Mouse (Mus musculus) forebrain, embryonic 12.5 days (tissue): ENCODE results near the gene Grcc10. TPM values are rescaled to one million over a fixed set of nuclear protein-coding genes. Genes with fewer than 3 reads are reported as not detected.

Experiments used
- ATAC-seq: fragments of 200-750 bp; cut with Nextera tagmentation; 2 replicates; pipeline ENCODE4 v1.8.0; 2017; ENCODE audit warnings: moderate TSS enrichment; ENCODE audit not compliant: low FRiP score
- H3K27ac ChIP-seq: fragments of 300-500 bp; sonication (generic); 2 replicates; pipeline ENCODE4 v1.5.1; 2016; ENCODE audit warnings: mild to moderate bottlenecking
- H3K27me3 ChIP-seq: fragments of 300-500 bp; sonication (generic); 2 replicates; pipeline ENCODE4 v1.6.1; 2016; ENCODE audit warnings: mild to moderate bottlenecking
- H3K36me3 ChIP-seq: fragments of 300-500 bp; sonication (generic); replicated peaks from 2 replicates; pipeline ENCODE4 v1.6.1; 2016; ENCODE audit warnings: mild to moderate bottlenecking
- H3K4me1 ChIP-seq: fragments of 300-500 bp; sonication (generic); 2 replicates; pipeline ENCODE4 v1.6.1; 2016
- H3K4me2 ChIP-seq: fragments of 300-500 bp; sonication (generic); 2 replicates; pipeline ENCODE4 v1.6.1; 2016; ENCODE audit warnings: mild to moderate bottlenecking, moderate library complexity
- H3K4me3 ChIP-seq: fragments of 300-500 bp; sonication (generic); replicated peaks from 2 replicates; pipeline ENCODE4 v1.5.1; 2016; ENCODE audit warnings: mild to moderate bottlenecking
- H3K9ac ChIP-seq: fragments of 300-500 bp; sonication (generic); 2 replicates; pipeline ENCODE4 v1.6.1; 2016; ENCODE audit warnings: mild to moderate bottlenecking
- H3K9me3 ChIP-seq: fragments of 300-500 bp; sonication (generic); 2 replicates; pipeline ENCODE4 v1.6.1; 2016
- WGBS: fragments of 180-500 bp; shearing (Covaris S2); methylation state at CpG from one replicate; pipeline ENCODE4 v1.1.7; 2016; 5-methylcytosine and 5-hydroxymethylcytosine counted together
- polyA plus RNA-seq: library from polyadenylated mRNA; unstranded; fragments of >200 nt; fragmentation: Nextera tagmentation; extraction: Ambion mirVana; gene quantifications from 2 replicates; pipeline ENCODE4 v1.2.1, GENCODE M21; 2016

Gene Grcc10
- polyA plus RNA-seq = 550 and 568 TPM in 2 replicates

DNA sequence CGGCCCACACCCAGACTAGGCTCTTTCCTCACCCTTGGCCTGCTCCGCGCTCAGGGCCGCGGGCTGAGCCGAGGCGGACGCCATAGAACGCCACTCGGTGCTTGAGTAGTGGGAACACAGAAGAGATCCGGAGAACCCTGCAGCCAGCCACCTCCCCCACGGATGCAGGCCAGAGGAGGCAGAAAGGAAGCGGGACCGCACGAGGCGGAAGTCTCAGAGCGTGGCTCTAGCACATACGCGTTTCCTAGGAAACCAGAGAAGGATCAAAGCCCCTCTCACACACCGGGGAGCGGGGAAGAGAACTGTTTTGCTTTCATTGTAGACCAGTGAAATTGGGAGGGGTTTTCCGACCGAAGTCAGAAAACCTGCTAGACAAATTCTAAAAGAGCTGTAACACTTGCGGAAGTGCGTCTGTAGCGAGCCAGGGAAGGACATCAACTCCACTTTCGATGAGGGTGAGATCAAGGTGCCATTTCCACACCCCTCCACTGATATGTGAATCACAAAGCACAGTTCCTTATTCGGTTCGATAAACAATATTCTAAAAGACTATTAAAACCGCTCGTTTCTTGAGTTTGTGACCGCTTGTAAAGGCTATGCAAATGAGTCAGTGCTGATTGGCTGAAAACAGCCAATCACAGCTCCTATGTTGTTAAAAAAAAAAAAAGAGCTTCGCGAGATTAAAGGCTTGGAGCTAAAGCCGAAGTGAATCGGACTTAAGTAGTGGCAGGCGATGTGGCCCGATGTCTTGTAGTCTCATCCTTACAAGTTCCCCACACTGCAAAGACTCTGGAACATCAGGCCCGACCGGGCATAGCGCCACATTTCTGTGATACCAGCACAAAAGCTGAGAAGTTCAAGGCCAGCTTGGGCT, at the start of gene Grcc10:
TSS of gene Grcc10 (minus strand) at position 487 of the 874 bp plus-strand sequence.
- H3K9ac ChIP-seq = peak within 1 kb of the TSS; percentile 87
- under 1% methylated on average over 41 of the region's 41 CpGs for WGBS
- peak within 1 kb of the TSS; percentile 75 for H3K4me2 ChIP-seq
- peak within 1 kb of the TSS; percentile 100 for H3K27ac ChIP-seq
- peaks cover 38% of the 10 kb centered on the region for H3K4me1 ChIP-seq
- H3K9me3 ChIP-seq = no peaks in the 10 kb centered on the region
- peak; percentile 80 for ATAC-seq
- H3K27me3 ChIP-seq = no peaks in the 10 kb centered on the region
- H3K36me3 ChIP-seq = peaks cover 36% of the 10 kb centered on the region
- H3K4me3 ChIP-seq = peak within 1 kb of the TSS; percentile 64

DNA sequence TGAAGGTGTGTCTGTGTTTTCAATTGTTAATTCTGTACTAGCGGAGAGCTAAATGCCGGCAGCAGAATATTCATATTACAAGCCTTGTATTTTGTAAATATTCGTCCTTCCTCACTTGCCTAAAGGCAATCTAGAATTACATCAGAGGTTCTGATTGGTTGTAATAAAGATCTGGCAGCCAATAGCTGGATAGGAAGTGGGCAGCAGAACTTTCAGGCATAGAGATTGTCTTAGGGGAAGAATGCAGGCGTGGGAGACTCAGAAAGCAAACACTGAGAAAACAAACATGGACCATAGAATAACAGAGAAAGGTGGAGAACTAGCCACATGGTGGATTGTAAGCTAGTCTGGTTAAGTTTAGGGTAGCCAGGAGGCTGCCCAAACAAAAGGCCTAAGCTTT, 48.9 kb upstream of the Grcc10 start:
- Histone ChIP-seq H3K9ac (no peak overlapping the region), H3K9me3 (no peaks in the 10 kb centered on the region), H3K4me1 (no peaks in the 10 kb centered on the region), H3K27me3 (no peaks in the 10 kb centered on the region), H3K4me2 (no peak overlapping the region), H3K4me3 (no peak overlapping the region), H3K27ac (no peak overlapping the region), H3K36me3 (no peaks in the 10 kb centered on the region)
- no peak for ATAC-seq
- WGBS = 80% methylated on average over 4 of the region's 4 CpGs

DNA sequence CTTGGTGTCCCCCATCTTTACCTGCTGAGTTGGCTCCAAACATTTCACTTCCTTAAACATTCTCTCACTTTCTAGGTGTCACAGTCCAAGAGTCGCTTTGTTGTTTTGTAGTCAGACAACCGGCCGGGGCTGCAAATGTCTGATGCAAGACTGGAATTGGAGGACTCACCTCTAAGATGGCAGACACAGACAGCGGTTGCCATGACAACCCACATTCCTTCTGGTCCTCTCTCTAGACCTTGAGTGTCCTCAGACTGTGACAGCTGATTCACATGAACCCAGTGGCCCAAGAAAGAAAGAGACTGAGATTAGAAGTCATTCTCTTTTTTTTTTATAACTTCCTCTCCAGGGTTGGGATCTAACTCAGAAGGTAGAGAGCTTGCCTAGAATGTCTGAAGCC, 48.3 kb upstream of the Grcc10 start:
- WGBS = 86% methylated on average over 4 of the region's 4 CpGs

DNA sequence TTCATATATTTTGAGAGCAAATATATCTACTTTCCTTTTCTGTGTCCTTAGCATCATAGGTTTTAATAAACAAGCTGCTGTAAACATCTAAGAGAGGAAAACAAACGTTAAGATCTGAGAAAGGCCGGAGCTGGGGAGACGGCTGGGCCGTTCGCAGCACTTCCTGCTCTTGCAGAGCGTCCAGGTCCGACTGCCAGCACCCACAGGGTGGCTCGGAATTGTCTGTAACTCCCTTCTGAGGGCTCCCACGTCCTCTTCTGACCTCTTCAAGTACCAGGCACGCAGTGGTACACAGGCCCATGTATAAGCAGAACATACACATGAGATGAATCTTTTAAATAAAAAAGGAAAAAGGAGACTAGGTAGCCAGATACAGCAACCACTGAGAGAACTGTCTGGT, 46.5 kb upstream of the Grcc10 start:
- H3K36me3 ChIP-seq = no peaks in the 10 kb centered on the region
- ATAC-seq = no peak
- WGBS = 83% methylated on average over 10 of the region's 10 CpGs
- no peak overlapping the region for H3K4me3 ChIP-seq
- H3K4me2 ChIP-seq = no peak overlapping the region
- peaks cover under 1% of the 10 kb centered on the region; the same call in 1 of the 2 replicates for H3K4me1 ChIP-seq
- no peak overlapping the region for H3K9ac ChIP-seq
- H3K27ac ChIP-seq = no peak overlapping the region
- no peaks in the 10 kb centered on the region for H3K9me3 ChIP-seq
- H3K27me3 ChIP-seq = no peaks in the 10 kb centered on the region

More for the DNA sequence above, 48.3 kb upstream of the Grcc10 start:
- Histone ChIP-seq H3K27ac (no peak overlapping the region), H3K9me3 (no peaks in the 10 kb centered on the region), H3K4me1 (no peaks in the 10 kb centered on the region), H3K4me3 (no peak overlapping the region), H3K36me3 (no peaks in the 10 kb centered on the region), H3K27me3 (no peaks in the 10 kb centered on the region), H3K9ac (no peak overlapping the region), H3K4me2 (no peak overlapping the region)
- no peak for ATAC-seq

DNA sequence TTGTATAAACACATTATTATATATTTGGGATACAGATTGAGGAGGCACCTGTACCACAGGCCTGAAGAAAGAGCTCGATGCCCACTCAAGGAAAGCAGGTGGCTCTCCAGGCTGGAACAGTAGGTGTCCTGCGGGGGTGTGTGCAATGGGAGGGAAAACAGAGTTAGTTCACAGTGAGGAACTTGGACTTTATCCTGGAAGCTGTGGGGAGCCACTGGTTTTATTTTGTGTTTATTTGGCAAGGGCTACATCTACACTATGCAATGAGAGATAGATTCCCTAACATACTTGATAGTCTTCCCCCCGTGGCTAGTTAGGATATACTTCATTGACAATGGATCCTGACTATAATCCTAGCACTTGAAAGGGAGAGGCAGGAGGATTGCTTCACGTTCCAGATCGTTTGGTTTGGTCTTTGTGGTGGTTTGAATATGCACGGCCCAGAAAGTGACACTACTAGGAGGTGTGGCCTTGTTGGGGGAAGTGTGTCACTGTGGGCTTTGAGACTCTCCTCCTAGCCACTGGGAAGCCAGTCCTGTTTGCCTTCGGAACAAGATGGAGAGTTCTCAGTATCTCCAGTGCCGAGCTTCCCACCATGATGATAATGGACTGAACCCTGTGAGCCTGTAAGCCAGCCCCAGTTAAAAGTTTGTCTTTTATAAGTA, 45.7 kb upstream of the Grcc10 start:
- Histone ChIP-seq H3K9ac (no peak overlapping the region), H3K27ac (no peak overlapping the region), H3K4me2 (no peak overlapping the region), H3K27me3 (no peaks in the 10 kb centered on the region), H3K4me3 (no peak overlapping the region), H3K4me1 (peaks cover 5% of the 10 kb centered on the region; the same call in 1 of the 2 replicates), H3K36me3 (no peaks in the 10 kb centered on the region), H3K9me3 (no peaks in the 10 kb centered on the region)
- WGBS = 57% methylated on average over 8 of the region's 8 CpGs
- ATAC-seq = no peak

DNA sequence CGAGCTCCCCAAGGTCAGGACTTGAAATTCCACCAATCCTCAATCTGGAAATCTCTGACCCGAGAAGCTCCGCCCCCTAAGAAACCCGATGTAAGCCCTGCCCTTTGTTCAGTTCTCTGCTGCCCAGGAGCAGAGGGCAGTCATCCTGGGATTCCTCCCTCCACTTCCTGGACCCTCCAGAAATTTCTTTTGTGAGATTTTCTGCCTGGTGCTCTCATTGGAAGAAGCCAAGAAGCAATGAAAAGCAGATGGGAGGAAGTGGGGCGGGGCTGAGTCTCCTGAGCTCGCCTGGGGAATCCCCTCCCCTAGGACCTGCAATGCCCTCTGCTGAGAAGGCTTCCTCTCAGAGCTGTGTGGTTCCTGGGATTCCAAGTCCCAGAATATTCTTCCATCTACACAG, 41.3 kb upstream of the Grcc10 start:
- Histone ChIP-seq H3K9me3 (no peaks in the 10 kb centered on the region), H3K4me2 (0 out of 2 replicates have a peak overlapping the region, but pooled peaks have one; percentile 27), H3K27me3 (peaks cover 11% of the 10 kb centered on the region), H3K4me3 (no peak overlapping the region), H3K9ac (no peak overlapping the region), H3K36me3 (no peaks in the 10 kb centered on the region), H3K4me1 (peaks cover 20% of the 10 kb centered on the region), H3K27ac (no peak overlapping the region)
- no peak for ATAC-seq
- 26% methylated on average over 6 of the region's 6 CpGs for WGBS

DNA sequence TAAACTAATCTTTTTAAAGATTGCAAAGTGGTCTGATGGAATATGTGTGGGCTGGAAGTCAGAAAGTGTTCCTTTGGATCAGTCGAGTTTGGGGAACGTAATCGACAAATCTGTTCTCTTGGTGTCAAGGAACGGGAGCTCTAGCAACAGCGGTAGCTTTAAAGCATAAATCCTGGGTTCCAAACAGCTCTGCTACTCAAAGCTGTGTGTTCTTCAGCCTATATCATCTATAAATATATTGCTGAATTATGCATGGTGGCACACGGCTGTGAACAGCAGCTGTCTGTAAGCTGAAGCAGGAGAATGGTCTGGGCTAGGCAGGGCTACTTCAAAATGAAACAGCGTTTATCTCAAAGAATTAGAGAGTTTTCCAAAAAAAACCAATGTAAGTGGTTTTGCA, 39.7 kb upstream of the Grcc10 start:
- Histone ChIP-seq H3K4me2 (no peak overlapping the region), H3K9me3 (no peaks in the 10 kb centered on the region), H3K36me3 (no peaks in the 10 kb centered on the region), H3K4me1 (peaks cover 20% of the 10 kb centered on the region), H3K27ac (no peak overlapping the region), H3K4me3 (no peak overlapping the region), H3K27me3 (peaks cover 11% of the 10 kb centered on the region), H3K9ac (no peak overlapping the region)
- ATAC-seq = no peak
- WGBS = 88% methylated on average over 7 of the region's 7 CpGs

DNA sequence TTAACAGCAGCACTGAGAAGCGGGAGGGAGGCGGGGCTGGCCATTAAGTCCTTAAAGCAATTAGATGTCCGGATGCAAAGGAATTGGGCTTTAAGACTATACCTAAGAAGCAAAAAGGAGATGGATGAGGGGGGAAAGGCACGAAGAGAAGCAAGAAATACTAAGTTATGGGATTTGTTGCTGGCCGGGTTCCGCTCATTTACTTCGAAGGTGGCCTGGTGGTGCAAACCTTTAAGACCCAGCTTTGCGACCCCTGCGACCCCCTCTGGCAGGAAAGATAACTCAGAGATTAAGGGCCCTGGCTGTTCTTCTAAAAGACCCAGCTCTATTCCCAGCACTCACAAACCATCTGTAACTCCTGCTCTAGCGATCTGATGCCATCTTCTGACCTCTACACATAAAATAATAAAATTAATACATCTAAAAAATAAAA, 38.8 kb upstream of the Grcc10 start:
- H3K4me2 ChIP-seq = peak overlapping the region; percentile 67
- peak overlapping the region; percentile 39 for H3K4me3 ChIP-seq
- H3K36me3 ChIP-seq = no peaks in the 10 kb centered on the region
- peak overlapping the region; percentile 44 for H3K9ac ChIP-seq
- ATAC-seq = peak; percentile 16; the same call in 1 of the 2 replicates
- H3K4me1 ChIP-seq = peaks cover 20% of the 10 kb centered on the region
- no peak overlapping the region for H3K27ac ChIP-seq
- H3K27me3 ChIP-seq = peaks cover 11% of the 10 kb centered on the region
- 4% methylated on average over 10 of the region's 10 CpGs for whole genome bisulfite sequencing
- H3K9me3 ChIP-seq = no peaks in the 10 kb centered on the region

DNA sequence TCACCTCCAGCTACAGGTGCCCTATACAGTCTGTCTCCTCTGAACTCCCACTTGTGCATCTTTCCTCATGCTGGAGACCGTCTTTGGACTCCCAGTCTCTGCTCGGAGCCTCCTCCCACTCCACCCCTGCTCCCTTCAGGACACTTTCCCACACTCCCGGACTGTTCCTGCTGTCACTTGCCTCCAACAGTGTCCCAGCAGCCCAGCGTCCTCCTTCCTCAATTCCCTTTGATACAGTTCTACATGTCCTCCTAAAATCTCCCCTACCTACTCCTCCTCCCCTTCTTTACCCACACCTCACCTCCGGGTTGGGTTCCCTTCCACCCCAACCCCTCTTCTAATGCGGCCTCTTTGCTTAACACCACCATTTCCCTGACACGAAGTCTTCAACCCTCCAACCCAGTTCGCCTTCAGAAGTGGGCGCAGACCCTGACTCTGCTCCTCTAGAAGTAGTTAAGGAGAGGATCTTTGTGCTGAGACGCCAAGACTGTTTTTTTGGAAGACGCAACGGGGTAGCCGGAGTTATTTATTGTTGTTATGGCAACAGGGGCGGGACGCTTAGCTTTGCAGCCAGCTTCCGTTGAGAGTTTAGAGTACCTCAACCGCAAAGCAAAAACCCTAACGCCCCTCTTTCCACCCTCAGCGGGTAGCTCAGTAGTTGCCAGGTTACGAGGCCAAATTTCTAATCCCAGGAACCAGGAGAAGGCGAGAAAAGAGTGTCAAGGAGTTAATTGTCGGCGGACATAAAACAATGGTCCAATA, 38.2 kb upstream of the Grcc10 start, which contains the start of gene Lrrc23:
TSS of gene Lrrc23 (minus strand) at position 506 of the 762 bp plus-strand sequence.
- 1% methylated on average over 23 of the region's 23 CpGs for WGBS

DNA sequence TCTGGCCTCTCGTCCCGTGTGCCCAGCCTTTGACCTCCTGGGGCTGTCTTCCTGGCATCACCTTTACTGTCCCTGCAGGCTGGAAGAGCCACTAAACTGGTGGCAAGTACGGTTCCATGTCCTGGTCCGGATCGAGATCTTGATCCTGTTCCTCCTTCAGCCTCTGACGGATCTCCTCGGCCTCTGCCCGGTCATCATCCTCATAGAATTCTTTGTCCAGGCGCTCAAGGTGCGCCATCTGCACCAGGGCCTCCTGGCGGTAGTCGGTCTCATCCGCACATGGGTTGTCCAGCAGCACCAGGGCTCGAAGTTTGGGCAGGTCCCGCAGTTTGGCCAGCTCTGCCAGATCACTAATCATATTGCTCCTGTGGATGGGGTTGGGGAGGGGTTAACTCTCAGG, 29.3 kb upstream of the Grcc10 start:
- no peak overlapping the region for H3K4me2 ChIP-seq
- H3K4me3 ChIP-seq = no peak overlapping the region
- ATAC-seq = no peak
- peaks cover 24% of the 10 kb centered on the region for H3K4me1 ChIP-seq
- H3K36me3 ChIP-seq = no peaks in the 10 kb centered on the region
- H3K27ac ChIP-seq = no peak overlapping the region
- no peaks in the 10 kb centered on the region for H3K9me3 ChIP-seq
- 84% methylated on average over 15 of the region's 15 CpGs for WGBS
- H3K27me3 ChIP-seq = peaks cover 38% of the 10 kb centered on the region
- H3K9ac ChIP-seq = no peak overlapping the region

More for the DNA sequence above, 38.2 kb upstream of the Grcc10 start, which contains the start of gene Lrrc23:
- H3K4me3 ChIP-seq = peak within 1 kb of the TSS; percentile 39
- peak within 1 kb of the TSS; percentile 44 for H3K9ac ChIP-seq
- H3K4me2 ChIP-seq = peak within 1 kb of the TSS; percentile 67
- H3K27ac ChIP-seq = 0 out of 2 replicates have a peak within 1 kb of the TSS, but pooled peaks have one; percentile 53
- peak; percentile 64 for ATAC-seq
- no peaks in the 10 kb centered on the region for H3K36me3 ChIP-seq
- H3K4me1 ChIP-seq = peaks cover 20% of the 10 kb centered on the region
- H3K27me3 ChIP-seq = peaks cover 11% of the 10 kb centered on the region
- H3K9me3 ChIP-seq = no peaks in the 10 kb centered on the region

DNA sequence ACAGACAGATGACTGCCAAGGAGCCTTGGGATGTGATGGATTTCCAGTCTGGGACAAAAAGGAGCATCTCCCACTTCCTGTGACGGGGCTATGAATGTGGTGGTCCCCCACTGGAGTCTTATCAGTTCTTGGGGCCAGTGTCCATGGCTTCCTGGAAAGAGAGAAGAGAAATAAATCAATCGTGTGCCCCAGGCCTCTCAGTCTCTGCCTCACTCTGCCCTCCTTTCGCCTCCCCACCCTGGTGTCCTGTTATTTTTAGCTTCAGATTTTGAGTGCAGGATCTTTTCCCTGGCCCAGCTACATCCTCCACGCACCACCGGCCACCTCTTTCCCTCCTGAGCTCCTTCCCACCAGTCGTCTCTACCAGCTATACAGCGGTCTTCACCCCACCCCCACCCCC, 28.8 kb upstream of the Grcc10 start:
- peaks cover 38% of the 10 kb centered on the region for H3K27me3 ChIP-seq
- WGBS = 71% methylated on average over 7 of the region's 7 CpGs
- H3K9ac ChIP-seq = peak overlapping the region; percentile 62

More for the DNA sequence above, 28.8 kb upstream of the Grcc10 start:
- no peaks in the 10 kb centered on the region for H3K36me3 ChIP-seq
- ATAC-seq = no peak
- peak overlapping the region; percentile 65 for H3K4me2 ChIP-seq
- no peaks in the 10 kb centered on the region for H3K9me3 ChIP-seq
- no peak overlapping the region for H3K27ac ChIP-seq
- peaks cover 24% of the 10 kb centered on the region for H3K4me1 ChIP-seq
- peak overlapping the region; percentile 40 for H3K4me3 ChIP-seq
